Mouse (Mus musculus) C2C12 (cell line): ENCODE results near the gene Cpvl.

Source experiments
- CEBPB ChIP-seq: IDR thresholded peaks from one replicate; pipeline ENCODE4 v1.6.1; 2011; ENCODE audit warnings: low read depth, mild to moderate bottlenecking, control low read depth, moderate library complexity
- CTCF ChIP-seq: IDR thresholded peaks from one replicate; pipeline ENCODE4 v1.5.1; 2011; ENCODE audit not compliant: control insufficient read depth, insufficient read depth, insufficient read length
- MAX ChIP-seq: IDR thresholded peaks from one replicate; pipeline ENCODE4 v1.6.1; 2011; ENCODE audit warnings: mild to moderate bottlenecking, control low read depth
- MYOG ChIP-seq: IDR thresholded peaks from one replicate; pipeline ENCODE4 v1.6.1; 2011; ENCODE audit not compliant: control insufficient read depth, insufficient read length; ENCODE audit errors: extremely low read depth
- USF1 ChIP-seq: IDR thresholded peaks from one replicate; pipeline ENCODE4 v1.6.1; 2011; ENCODE audit warnings: low read depth, mild to moderate bottlenecking, control low read depth, moderate library complexity

DNA sequence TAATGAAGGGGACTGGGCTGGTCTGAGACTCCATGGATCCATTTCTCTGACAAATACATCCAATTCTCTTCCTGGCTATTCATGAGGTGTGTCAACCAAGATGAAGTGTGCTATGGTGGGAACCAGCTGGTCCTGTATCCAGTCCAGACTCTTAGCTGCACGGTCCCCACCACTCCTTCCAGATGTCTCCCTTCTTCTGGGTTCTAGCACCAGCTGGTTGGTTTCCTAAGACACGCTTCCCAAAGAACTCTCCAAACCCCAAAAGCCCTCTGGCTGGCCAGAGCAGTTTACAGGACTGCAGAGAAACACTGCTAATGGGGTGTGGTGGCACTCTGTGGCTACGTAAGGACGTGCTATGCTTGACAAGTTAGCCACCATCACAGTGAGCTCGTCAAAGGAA, 40.4 kb upstream of the Cpvl start:
- TF ChIP-seq CTCF (no peak), MAX (no peak), USF1 (no peak), MYOG (no peak), CEBPB (no peak)
